In the genomic region with DNA sequence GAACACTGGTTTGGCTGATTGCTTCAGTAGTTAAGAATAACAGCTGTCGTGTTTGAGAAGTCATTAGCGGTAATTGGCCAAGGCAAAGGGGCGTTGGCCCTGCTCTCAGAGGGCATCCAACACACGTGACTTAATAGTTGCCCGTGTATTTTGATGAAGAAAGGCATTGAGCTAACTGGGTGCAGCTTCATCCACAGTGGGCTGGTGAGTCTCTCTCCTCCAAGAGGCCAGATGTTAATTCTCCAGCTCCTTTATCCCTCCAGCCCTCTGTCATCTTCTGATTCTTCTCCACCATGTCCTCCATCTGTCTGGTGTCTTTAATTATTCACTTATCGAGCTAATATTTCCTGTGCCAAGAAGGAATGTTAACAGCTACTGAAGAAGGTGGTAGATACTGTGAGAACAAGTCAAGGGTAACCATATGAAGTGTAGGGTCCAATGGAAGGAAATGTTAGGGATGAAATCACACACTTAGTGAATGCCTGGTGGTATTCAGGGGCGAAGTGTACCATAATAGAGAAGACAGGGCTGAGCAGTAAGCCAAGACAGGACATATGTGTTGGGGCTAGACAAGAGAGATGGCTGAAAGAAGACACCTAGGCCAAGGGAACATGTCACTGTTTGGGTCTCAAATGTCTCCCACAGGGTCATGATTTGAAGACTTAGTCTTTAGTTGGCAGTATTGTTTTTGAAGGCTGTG, we compare ENCODE assay signal across 19 mouse cellular contexts.
A peak's percentile ranks its signal among the peaks of the same experiment; 100 is the strongest.
DNase-seq lines count a peak whose midpoint lies in the region; ATAC-seq and TF ChIP-seq lines count a peak whose summit lies in the region.
"Had no signal": no experiment of that assay in that cellular context is flagged by ENCODE, and none has a peak within 500 bp of the region (broad histone marks: within the 10 kb centered on the region; RNA-seq: fewer than 3 reads in every experiment).

No protein-coding gene starts in this region.

- peak overlapping the region; percentile 60; the same call in 1 of the 2 replicates for H3K27ac ChIP-seq in forebrain, embryonic 15.5 days (replicated peaks)
- no peak overlapping the region for H3K27ac ChIP-seq in forebrain, embryonic 10.5 days
- H3K27ac ChIP-seq in layer of hippocampus, adult 2 months: 0 out of 2 replicates have a peak overlapping the region, but pooled peaks have one; percentile 1
- H3K27ac ChIP-seq: kidney, postnatal 0 days; midbrain, embryonic 12.5 days; neural tube, embryonic 13.5 days had no signal

- no peaks in the 10 kb centered on the region for H3K27me3 ChIP-seq in forebrain, embryonic 15.5 days
- H3K27me3 ChIP-seq in forebrain, embryonic 10.5 days (ENCODE audit: poor library complexity, severe bottlenecking): no peaks in the 10 kb centered on the region
- H3K27me3 ChIP-seq: heart, embryonic 13.5 days; midbrain, embryonic 12.5 days; neural tube, embryonic 13.5 days had no signal

- no peak for ATAC-seq in forebrain, embryonic 15.5 days (replicated peaks)
- no peak for ATAC-seq in megakaryocyte progenitor cell, adult 5-6 weeks (replicated peaks; ENCODE audit: poor library complexity)
- ATAC-seq: CD4-positive, CD25-positive, alpha-beta regulatory T cell, adult 4 months; hindbrain, embryonic 16.5 days; intestine, postnatal 0 days; liver, postnatal 0 days had no signal

- DNase-seq in forebrain, embryonic 10.5 days (ENCODE audit: extremely low spot score, low spot score): no peak
- peak in 1 of 2 experiments; percentile 2 for DNase-seq in layer of hippocampus, adult 2 months (ENCODE audit: low spot score in 2 of 2)
- no peak for DNase-seq in layer of hippocampus, adult 18-20 months (ENCODE audit: low spot score in 2 of 2)
- DNase-seq in brain, embryonic 14.5 days (ENCODE audit: low read depth): peak; percentile 37
- DNase-seq in heart, postnatal 14 days: peak; percentile 39 to 49
- DNase-seq in lung, postnatal 10 days: no peak
- DNase-seq: liver, postnatal 0 days; right cerebral cortex, postnatal 4 days; thymus, adult 2 months had no signal

- intact Hi-C loops in heart, postnatal 14 days (cut with DNase I): no loop called here

- no peaks in the 10 kb centered on the region for H3K9me3 ChIP-seq in forebrain, embryonic 15.5 days
- H3K9me3 ChIP-seq in forebrain, embryonic 10.5 days: no peaks in the 10 kb centered on the region
- H3K9me3 ChIP-seq: G1E; heart, embryonic 13.5 days; midbrain, embryonic 12.5 days; neural tube, embryonic 13.5 days had no signal

- H3K4me1 ChIP-seq in forebrain, embryonic 15.5 days: peaks cover 9% of the 10 kb centered on the region
- H3K4me1 ChIP-seq in forebrain, embryonic 10.5 days: peaks cover 9% of the 10 kb centered on the region
- H3K4me1 ChIP-seq: neural tube, embryonic 13.5 days had no signal

- TF ChIP-seq POLR2A in brain, embryonic 14.5 days (IDR thresholded peaks at IDR 0.05; ENCODE audit: borderline replicate concordance, extremely low read depth, insufficient read depth, insufficient read length, poor library complexity, severe bottlenecking): no peak

- no peak overlapping the region for H3K4me3 ChIP-seq in forebrain, embryonic 15.5 days
- H3K4me3 ChIP-seq in forebrain, embryonic 10.5 days: no peak overlapping the region
- H3K4me3 ChIP-seq in layer of hippocampus, adult 2 months: no peak overlapping the region
- H3K4me3 ChIP-seq: heart, embryonic 13.5 days; midbrain, embryonic 12.5 days; neural tube, embryonic 13.5 days had no signal

- H3K9ac ChIP-seq in forebrain, embryonic 15.5 days (replicated peaks): no peak overlapping the region
- H3K9ac ChIP-seq: heart, embryonic 13.5 days; liver, postnatal 0 days; midbrain, embryonic 12.5 days; neural tube, embryonic 13.5 days had no signal

- H3K36me3 ChIP-seq in forebrain, embryonic 15.5 days: no peaks in the 10 kb centered on the region
- H3K36me3 ChIP-seq in forebrain, embryonic 10.5 days (replicated peaks): no peaks in the 10 kb centered on the region
- H3K36me3 ChIP-seq: G1E; heart, embryonic 13.5 days; midbrain, embryonic 12.5 days; neural tube, embryonic 13.5 days had no signal

- TF ChIP-seq CTCF in layer of hippocampus, adult 2 months (conservative IDR thresholded peaks at IDR 0.05): no peak
- no peak for TF ChIP-seq CTCF in brain, embryonic 14.5 days (IDR thresholded peaks at IDR 0.05; ENCODE audit: borderline replicate concordance, extremely low read depth, insufficient read depth, insufficient read length)

- 56% methylated on average over 7 of the region's 7 CpGs for WGBS in forebrain, embryonic 15.5 days
- 84% methylated on average over 7 of the region's 7 CpGs for WGBS in forebrain, embryonic 10.5 days

- H3K4me2 ChIP-seq in forebrain, embryonic 15.5 days (replicated peaks): no peak overlapping the region
- H3K4me2 ChIP-seq: heart, embryonic 13.5 days; midbrain, embryonic 12.5 days; neural tube, embryonic 13.5 days had no signal

Comparison
In these comparisons a context has a peak if more than half of its experiments do, and no peak if none do; other contexts are left out.
1. DNase-seq: peak in brain, embryonic 14.5 days (single experiment) and heart, postnatal 14 days (2 of 2); none in forebrain, embryonic 10.5 days (single experiment), layer of hippocampus, adult 18-20 months (0 of 2) and lung, postnatal 10 days (single experiment).